Mouse (Mus musculus) kidney, adult 2 months (tissue): ENCODE measurements around the gene Ccdc47.

Source experiments
- CTCF ChIP-seq: fragments of 200-500 bp; conservative IDR thresholded peaks from 2 replicates; pipeline ENCODE4 v1.5.1; 2011; ENCODE audit warnings: low read depth, mild to moderate bottlenecking, control low read depth, low read length, moderate library complexity, mixed read lengths; ENCODE audit not compliant: insufficient read depth, insufficient read length
- POLR2A ChIP-seq: fragments of 200-500 bp; IDR thresholded peaks from one replicate; pipeline ENCODE4 v1.6.1; 2011; ENCODE audit warnings: low read depth, low read length, control low read depth

DNA sequence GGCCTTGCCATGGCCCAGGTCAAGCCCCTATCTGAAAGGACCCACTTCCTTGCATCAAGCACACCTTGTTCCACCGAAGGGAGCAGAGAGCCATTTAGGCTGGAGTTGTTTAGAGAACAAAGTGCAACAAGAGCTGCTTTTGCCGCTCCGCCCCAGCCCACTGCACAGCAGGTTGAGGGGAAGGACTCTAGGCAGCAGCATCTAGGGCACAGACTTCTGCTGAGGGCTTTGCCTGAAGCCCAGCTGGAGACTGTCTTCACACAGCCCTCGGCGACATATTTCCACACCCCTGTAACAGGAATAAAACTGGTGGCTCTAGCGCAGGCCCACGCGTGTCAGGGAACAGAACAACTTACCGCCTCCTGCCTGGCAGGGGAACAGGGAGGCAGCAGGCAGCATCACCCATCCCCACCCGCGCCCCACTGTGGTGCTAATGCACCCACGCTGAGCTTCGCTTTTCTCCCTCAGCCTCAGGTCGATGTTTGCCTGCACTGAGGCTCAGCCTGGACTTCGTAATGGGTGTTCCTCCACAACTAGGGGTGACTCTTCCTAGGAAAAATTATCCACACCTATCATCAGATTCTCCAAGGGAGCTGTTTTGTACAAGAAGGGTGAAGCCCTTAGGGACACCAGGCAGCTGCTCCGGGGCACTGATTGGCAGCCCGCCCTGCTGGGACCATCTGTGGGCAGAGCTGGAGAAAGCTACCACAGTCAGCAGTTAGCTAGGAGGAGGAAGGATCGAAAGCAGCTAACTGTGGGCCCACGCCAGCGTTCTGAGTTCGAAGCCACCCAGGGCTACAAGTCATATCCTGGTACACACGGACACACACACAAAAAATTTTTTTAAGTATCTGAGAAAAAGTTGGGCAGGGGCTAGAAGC lies 55.1 kb downstream of the Ccdc47 start, which contains the start of the genes Gm10840 and Limd2:
- TF ChIP-seq POLR2A (no peak), CTCF (no peak)
